Mouse (Mus musculus) CD4-positive, CD25-positive, alpha-beta regulatory T cell, adult 4 months (primary cell): ENCODE results near the gene Camk1d. TPM values are rescaled to one million over a fixed set of nuclear protein-coding genes. Genes with fewer than 3 reads are reported as not detected.
"Not testable (repeated sequence)": the region's sequence is repeated elsewhere in the genome, so short reads cannot be mapped to it uniquely, and the experiment has no call there.

Source experiments
- ATAC-seq: one replicate; pipeline ENCODE4 v1.8.0; 2017
- polyA plus RNA-seq, 2 experiments: library from polyadenylated mRNA; unstranded; fragments of 100-300 nt; shearing (Covaris generic); gene quantifications; one replicate each; pipeline ENCODE4 v1.2.1; 2017

Camk1d gene
- polyA plus RNA-seq, 2 experiments from 2014 or later, result 9.7 to 10.1 TPM

DNA sequence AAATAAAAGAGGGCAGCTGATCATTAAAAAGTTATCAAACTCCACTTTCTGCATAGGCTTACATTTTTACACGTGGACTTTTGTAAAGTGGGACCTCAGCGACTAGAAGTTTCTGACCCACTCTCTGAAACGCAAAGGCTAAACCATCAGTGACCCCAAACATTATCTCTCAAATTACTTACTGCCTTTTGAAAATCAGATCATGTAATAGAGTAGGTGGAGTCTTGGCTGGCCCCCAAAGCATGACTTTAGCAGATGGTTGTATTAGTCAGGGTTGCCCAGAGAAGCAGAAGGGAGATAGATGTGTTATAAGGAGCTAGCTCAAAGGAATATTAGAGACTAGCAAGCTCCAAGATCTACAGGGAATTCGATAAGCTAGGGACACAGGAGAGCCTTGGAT lies 103.8 kb downstream of the Camk1d start:
- no peak for ATAC-seq

GRCm38 (mm10) chr2:5607920-5608841 lies 106.1 kb downstream of the Camk1d start:
- ATAC-seq, result no peak

DNA sequence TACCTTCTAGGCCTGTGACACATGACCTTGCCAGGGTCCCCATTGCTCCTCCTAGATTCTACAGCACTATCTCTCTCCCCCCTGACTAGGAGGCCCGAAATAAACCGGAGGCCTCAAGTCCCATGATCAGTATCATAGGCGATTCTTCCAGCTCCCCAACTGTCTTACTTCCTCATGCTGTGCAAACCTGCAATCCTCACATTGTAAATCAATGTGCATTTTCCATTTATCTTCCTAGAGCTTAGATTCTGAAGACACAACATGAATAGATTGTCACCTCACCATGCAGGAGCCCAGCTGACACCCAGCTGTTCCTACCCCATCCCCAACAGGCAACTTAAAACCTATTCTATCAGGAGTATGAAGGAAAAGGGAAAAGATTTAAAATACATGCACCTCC lies 108.5 kb downstream of the Camk1d start:
- ATAC-seq, result no peak

DNA sequence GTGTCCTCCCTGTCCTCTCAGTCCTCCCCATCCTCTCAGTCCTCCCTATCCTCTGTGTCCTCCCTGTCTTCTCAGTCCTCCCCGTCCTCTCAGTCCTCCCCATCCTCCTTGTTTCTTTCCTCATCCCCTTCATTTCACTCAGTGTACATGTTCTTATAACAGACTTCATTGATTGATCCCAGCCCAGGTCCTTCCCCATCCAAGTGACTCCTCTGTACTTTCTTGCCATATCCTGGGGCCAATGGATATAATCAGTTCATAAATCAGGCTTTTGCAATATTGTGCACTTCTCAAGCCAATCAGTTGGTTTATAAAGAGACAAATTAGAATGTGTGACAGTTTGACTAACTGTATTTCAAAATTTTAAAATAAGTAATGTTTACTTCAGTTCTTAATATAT lies 112.3 kb downstream of the Camk1d start:
- ATAC-seq, result no peak

- not testable (repeated sequence) for ATAC-seq
These were observed 113.1 kb downstream of the Camk1d start for GRCm38 (mm10) chr2:5601243-5601642.

GRCm38 (mm10) chr2:5600183-5600962 lies 113.9 kb downstream of the Camk1d start:
- no peak for ATAC-seq

DNA sequence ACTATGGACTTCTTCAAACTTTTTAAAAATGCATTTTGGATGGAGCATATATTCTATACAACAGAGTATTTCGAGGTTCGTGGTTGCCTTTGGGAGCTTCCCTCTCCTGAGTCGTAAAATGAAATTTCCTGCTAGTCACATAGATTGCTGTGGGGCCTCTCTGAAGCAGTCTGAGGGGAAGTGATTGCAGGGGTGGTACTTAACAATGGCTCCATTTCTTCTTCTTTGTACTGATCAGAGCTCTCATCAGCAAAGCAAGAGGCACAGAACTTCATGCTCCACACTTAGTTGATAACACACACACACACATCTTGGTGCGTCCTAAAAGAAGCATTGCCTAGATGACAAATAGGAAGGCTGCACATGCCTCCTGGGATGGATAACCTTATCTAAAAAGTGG lies 114.6 kb downstream of the Camk1d start:
- ATAC-seq, result no peak

DNA sequence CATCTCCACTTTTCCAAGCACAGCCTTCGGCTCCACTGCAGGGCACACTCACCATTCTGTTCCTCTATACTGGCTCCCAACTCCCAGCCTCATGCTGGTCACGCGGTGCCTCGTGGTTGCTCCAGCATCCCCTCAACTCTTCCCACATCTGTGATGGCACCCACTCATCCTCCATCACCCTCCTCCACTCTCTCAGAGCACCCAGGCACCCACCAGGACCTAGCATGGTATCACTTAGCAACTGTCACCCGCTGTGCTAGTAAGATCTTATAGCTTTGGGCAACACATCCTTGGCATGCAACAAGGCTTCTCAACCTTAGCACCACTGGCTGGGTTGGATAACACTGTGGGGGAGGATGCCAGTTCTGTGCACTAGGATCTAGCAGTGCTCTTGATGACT lies 115.8 kb downstream of the Camk1d start:
- no peak for ATAC-seq

DNA sequence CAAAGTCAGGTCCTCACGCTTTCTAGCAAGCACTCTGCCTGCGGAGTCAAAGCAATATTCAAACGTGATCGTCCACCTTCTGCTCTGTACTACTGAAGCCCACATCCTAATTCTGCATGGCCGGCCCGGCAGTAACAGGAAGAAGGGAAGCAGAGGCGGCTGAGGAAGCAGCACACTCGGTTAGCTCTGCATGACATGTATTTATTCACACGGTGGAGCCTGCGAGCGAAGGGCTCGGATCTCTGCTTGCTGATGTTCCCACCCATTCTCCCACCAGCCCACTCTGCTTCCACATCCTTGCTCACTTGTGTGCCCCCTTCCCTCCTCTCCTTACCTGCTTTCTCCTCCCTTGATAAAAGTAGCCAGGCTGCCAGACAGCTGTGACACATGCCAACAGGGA lies 117.4 kb downstream of the Camk1d start:
- ATAC-seq, result no peak

DNA sequence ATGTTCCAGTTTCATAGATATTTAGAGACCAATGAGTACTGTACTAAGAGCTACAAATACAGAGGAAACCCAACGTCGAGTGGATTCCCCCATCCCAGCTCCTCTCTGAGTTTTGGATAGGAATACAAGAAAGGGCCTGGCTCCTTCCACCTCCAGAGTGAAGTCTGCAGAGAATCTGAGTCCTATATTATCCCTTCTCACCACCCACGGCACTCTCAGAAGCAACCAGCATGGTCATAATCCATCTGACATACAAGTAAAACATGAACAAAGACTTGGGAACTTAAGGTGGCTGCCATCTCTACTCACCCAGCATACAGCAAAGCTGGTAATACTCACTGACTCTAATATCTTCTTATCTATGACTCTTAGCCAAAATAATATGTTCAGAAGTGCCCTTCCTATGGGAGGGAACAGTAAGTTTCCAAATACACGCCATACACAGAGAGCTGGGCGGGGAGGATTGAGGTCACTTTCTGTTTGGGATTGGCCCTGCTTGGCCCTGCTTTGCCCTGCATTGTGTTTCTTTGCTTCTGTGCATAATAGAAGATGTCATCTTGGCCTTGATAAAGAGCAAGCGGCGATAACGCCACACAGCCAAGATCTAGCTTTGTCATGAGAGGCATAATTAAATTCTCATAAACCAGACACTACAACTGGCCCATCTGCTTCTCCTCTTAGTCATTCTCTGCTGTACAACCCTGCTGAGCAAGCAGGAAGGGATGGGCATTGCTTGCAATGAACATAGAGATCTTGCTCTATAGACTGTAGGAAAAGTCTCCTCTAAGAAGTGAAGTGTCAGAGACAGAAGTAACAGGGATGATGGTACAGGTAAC lies 118.7 kb downstream of the Camk1d start:
- ATAC-seq, result no peak

DNA sequence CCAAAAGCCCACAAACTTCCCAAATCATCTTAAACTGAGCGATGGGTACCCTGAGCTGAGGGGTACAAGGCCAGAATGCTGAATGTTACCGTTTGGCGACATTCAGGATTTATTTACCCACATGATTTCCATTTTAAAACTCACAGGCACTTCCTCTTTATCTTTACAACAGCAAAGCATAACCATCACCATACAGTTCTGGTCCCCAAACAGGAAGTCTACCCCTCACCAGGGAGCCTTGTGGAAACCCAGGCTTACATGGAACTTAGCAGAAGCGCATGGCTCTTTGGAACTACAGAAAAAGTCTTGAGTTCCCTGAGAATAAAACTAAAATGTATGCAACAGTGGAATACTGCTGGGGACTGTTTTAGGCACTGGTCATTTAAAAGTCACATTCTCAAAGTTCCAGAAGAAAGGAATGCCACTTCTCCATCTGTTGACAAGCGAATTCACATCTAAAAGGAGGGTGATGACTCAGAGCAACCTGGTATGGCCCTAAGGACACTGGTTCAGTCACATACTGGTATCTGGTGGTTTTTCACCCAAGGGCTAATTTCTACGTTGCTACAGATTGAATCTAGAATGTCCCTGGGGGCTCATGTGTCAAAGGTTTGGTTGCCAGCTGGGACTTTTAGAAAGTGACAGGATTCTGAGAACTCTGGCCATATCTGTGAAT lies 121.7 kb downstream of the Camk1d start:
- no peak for ATAC-seq

DNA sequence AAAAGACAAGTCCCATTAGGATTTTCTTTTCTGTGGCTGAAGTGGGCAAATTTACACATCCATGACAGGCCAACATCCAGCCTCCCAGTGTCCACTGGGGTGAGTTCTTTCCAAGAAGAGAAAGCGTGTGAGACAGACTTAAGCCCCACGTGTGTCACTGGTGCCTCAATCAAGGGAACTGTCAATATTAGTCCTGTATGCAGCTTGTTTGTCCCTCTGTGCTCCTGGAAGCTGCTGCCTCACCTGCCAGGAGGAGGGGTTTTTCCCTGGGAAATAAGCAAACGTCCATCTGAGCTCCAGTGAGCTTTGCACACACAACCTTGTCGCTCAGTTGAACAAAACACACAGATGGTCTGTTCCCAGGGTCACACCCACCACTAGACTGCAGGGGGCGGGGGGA lies 124.2 kb downstream of the Camk1d start:
- no peak for ATAC-seq

DNA sequence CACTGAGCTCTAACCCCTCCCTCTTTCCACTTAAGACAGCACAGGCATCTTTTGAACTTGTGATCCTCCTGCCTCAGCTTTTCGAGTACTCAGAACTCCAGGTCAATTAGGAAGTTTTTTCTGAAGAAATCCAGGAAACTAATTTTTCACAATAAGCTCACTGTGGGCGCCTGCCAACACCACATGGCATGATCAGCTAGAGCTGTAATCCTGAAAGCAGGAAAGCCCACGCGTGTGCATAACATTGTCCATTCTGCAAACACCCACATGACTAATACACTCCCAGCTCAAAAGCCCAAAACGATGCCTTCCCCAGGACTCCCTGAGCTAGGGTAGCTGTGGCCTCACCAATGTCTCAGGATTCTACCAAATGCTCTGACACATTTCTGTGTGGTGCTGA lies 125.2 kb downstream of the Camk1d start:
- no peak for ATAC-seq

- ATAC-seq, result no peak
These were observed 125.9 kb downstream of the Camk1d start for GRCm38 (mm10) chr2:5588329-5588982.

GRCm38 (mm10) chr2:5584318-5585027 lies 129.8 kb downstream of the Camk1d start:
- no peak for ATAC-seq

DNA sequence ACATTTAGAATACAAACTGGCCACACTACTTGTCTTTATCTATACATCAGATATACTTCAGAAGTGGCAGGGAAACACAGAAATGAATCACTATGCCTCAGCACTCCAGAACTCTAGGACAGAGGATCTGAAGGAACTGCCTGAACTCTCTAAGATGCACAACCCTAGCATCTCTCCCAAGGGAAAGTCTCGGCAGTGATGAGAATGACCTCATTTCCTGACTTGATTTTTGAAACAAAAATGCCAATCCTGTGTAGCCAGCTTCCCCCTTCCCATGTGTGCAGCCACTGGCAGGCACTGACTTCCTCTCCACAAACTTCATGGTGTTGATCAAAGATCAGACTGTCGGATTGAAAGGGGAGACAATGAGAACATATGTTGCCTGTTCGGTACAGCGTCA lies 134.9 kb downstream of the Camk1d start:
- ATAC-seq, result no peak

DNA sequence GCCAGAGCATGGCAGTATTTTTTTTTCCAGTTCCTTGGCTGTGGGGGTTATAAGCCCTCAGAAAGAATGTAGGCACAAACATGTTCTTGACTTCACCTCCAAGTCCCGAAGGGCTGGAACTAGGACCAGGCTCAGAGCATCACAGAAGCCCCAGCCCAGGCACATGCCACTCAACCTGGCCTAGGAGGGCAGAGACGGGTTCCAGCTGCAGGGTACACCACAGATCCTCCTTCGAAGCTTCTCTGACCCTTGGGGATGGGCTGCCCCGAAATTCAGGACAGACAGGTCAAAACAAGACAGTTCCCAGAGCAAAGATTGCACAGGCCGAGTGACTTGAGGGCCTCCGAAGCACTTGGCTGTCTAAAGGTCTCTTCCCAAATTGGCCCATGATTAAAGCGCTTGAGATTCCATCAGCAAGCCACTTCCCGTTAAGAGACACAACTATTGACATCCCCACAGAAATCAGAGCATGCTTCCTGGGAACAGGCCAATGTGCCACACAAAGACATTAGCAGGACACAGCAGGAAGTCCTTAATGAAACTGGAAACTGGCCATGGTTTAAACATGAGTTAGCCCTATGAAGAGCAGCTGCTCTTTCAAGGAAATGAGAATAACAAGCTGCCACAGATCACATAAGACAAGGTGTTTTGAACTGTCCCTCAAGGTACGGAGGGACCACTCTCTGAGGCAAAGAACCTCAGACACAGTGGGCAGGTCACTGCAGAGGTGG lies 136.8 kb downstream of the Camk1d start:
- no peak for ATAC-seq

DNA sequence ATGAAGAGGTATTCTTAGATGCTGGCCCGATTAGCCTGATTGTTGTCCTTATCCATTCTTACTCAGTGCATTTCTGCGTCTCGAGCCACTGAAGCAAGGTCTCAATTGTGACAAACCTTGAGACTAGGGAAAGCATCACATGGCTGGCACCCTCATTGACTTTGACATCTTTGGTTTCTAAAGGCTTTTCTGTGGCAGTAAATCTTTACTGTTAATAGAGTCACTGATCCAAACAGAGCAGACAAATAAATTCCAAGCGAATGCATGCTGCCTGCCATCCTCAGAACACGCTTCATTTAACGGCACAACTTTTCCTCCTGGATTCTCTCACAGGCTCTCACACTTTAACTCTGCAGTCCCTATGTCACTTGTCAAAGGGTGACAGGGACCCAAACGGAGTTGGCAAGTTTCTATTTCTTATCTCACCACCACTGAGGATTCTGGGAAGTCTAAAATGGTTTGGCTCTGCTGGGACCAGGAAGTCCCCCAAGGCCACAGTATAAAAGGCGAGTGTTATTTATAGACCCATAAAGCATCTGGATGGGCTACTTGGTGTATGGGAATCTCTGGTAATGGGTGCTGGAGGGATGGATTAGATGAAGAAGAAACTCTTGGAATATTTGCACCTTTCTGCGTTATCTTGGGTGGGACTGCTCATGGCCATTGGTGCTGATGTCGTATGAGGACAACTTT lies 141.9 kb downstream of the Camk1d start:
- no peak for ATAC-seq

DNA sequence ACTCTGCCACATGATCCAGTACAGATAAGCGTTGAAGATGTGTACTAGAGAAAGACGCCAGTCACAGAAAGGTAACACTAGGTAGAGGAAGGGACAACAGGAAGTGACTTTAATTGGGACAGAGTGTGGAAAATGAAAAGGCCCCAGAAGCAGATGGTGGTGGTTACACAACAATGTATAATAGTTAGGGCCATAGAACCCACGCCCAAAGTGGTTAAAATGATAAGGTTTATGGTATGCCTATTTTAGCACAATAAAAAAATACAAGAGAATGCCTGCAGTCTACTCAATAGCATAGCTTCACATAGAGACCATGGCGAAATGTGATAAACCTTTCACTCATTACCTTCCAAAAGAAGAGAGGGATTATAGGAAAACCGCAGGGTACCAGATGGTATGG lies 147.7 kb downstream of the Camk1d start:
- no peak for ATAC-seq

- no peak for ATAC-seq
These were observed 150.6 kb downstream of the Camk1d start for GRCm38 (mm10) chr2:5563685-5564084.
